Comparison of ENCODE assay signal across 18 mouse cellular contexts in the genomic region with DNA sequence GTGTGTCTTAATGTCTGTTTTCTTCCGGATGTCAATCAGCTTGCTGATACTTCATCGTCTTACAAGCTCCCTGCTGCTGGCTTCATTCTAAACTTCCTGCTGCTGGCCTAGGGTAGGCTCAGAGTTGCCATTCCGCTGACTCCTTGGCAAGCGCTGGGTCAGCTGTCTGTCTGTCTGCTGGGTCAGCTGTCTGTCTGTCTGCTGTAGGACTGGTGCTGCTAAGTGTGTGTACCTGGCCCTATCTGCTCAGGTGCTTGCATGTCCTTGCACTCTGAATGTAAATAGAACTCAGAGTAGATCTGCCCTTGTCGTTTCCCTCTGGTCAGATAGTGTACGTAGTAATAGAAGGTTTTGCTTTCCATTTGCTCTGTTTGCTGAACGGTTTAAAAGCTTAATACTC. TPM values are rescaled to one million over a fixed set of nuclear protein-coding genes. Genes with fewer than 3 reads are reported as not detected.
DNase-seq lines count a peak whose midpoint lies in the region; ATAC-seq and TF ChIP-seq lines count a peak whose summit lies in the region.
"Had no signal": no experiment of that assay in that cellular context is flagged by ENCODE, and none has a peak within 500 bp of the region (broad histone marks: within the 10 kb centered on the region; RNA-seq: fewer than 3 reads in every experiment).

No protein-coding gene starts in this region.

- H3K36me3 ChIP-seq in liver, adult 2 months (ENCODE audit: control insufficient read depth, insufficient read depth, low read length): peaks cover 39% of the 10 kb centered on the region
- peaks cover 90% of the 10 kb centered on the region for H3K36me3 ChIP-seq in liver, embryonic 12.5 days
- H3K36me3 ChIP-seq in liver, postnatal 0 days (replicated peaks; ENCODE audit: insufficient read depth, low read length): peaks cover 69% of the 10 kb centered on the region

- peak; percentile 53 for DNase-seq in gastrocnemius, adult 2 months
- DNase-seq in gastrocnemius, postnatal 36 days: no peak
- DNase-seq in liver, adult 2 months (ENCODE audit: extremely low read depth, low read depth, low spot score): peak; percentile 14
- DNase-seq in liver, postnatal 0 days: no peak
- DNase-seq in left cerebral cortex, postnatal 25 days (ENCODE audit: low spot score in 2 of 2): no peak
- no peak for DNase-seq in right cerebral cortex, postnatal 10 days (ENCODE audit: low spot score in 2 of 2)
- DNase-seq: adrenal gland, postnatal 10 days; cerebellum, adult 11-12 months; cerebellum, adult 9-10 months; cerebellum, postnatal 25 days; heart, adult 2 months; heart, postnatal 14 days had no signal

- H3K27ac ChIP-seq in gastrocnemius, adult 2 months: peak overlapping the region; percentile 87
- H3K27ac ChIP-seq in liver, adult 2 months (replicated peaks; ENCODE audit: insufficient read depth, low read depth, low read length): no peak overlapping the region
- H3K27ac ChIP-seq in liver, embryonic 12.5 days: no peak overlapping the region
- 0 out of 2 replicates have a peak overlapping the region, but pooled peaks have one; percentile 7 for H3K27ac ChIP-seq in liver, postnatal 0 days (ENCODE audit: low read depth)
- H3K27ac ChIP-seq: heart, adult 2 months; heart, embryonic 15.5 days; hindbrain, embryonic 10.5 days; hindbrain, embryonic 14.5 days had no signal

- no peak for TF ChIP-seq EP300 in liver, postnatal 0 days (IDR thresholded peaks at IDR 0.05; ENCODE audit: low read depth)

- H3K9me3 ChIP-seq in liver, embryonic 12.5 days (replicated peaks): no peaks in the 10 kb centered on the region
- no peaks in the 10 kb centered on the region for H3K9me3 ChIP-seq in liver, postnatal 0 days (ENCODE audit: low read length)
- H3K9me3 ChIP-seq: heart, embryonic 15.5 days; hindbrain, embryonic 10.5 days had no signal

- no peak for TF ChIP-seq CTCF in gastrocnemius, adult 2 months (IDR thresholded peaks at IDR 0.05)
- no peak for TF ChIP-seq CTCF in liver, adult 2 months (IDR thresholded peaks at IDR 0.05; ENCODE audit: low read depth, low read length)
- TF ChIP-seq CTCF in liver, postnatal 0 days (IDR thresholded peaks at IDR 0.05; ENCODE audit: low read depth): no peak

- H3K27me3 ChIP-seq in liver, adult 2 months (ENCODE audit: control insufficient read depth, insufficient read depth, low read length): no peaks in the 10 kb centered on the region
- no peaks in the 10 kb centered on the region for H3K27me3 ChIP-seq in liver, embryonic 12.5 days (replicated peaks)
- no peaks in the 10 kb centered on the region for H3K27me3 ChIP-seq in liver, postnatal 0 days (ENCODE audit: insufficient read depth, low read length)
- H3K27me3 ChIP-seq: heart, embryonic 15.5 days had no signal

- TF ChIP-seq POLR2A in liver, adult 2 months (IDR thresholded peaks at IDR 0.05; ENCODE audit: extremely low read depth, insufficient read depth, low read length): no peak

- no peaks in the 10 kb centered on the region for H3K4me1 ChIP-seq in liver, adult 2 months (ENCODE audit: control insufficient read depth, insufficient read depth, low read length)
- peaks cover 21% of the 10 kb centered on the region for H3K4me1 ChIP-seq in liver, embryonic 12.5 days
- H3K4me1 ChIP-seq in liver, postnatal 0 days (ENCODE audit: insufficient read depth): no peaks in the 10 kb centered on the region

- WGBS in liver, adult 2 months: 57% methylated on average over 7 of the region's 7 CpGs
- 85% methylated on average over 7 of the region's 7 CpGs for WGBS in liver, embryonic 12.5 days (ENCODE audit: insufficient replicate concordance)
- 80% methylated on average over 7 of the region's 7 CpGs for WGBS in liver, postnatal 0 days (ENCODE audit: insufficient replicate concordance)

- no peak for ATAC-seq in liver, embryonic 12.5 days
- no peak for ATAC-seq in liver, postnatal 0 days
- ATAC-seq: forebrain, embryonic 14.5 days had no signal

- H3K9ac ChIP-seq in liver, adult 2 months (ENCODE audit: low read depth, low read length): no peak overlapping the region
- no peak overlapping the region for H3K9ac ChIP-seq in liver, embryonic 12.5 days
- H3K9ac ChIP-seq in liver, postnatal 0 days (replicated peaks): no peak overlapping the region
- H3K9ac ChIP-seq: heart, embryonic 15.5 days; hindbrain, embryonic 14.5 days had no signal

- no peak overlapping the region for H3K4me3 ChIP-seq in gastrocnemius, adult 2 months
- H3K4me3 ChIP-seq in liver, adult 2 months (ENCODE audit: insufficient read depth, low read depth, low read length): no peak overlapping the region
- no peak overlapping the region for H3K4me3 ChIP-seq in liver, embryonic 12.5 days
- H3K4me3 ChIP-seq in liver, postnatal 0 days (ENCODE audit: low read depth, low read length): no peak overlapping the region
- H3K4me3 ChIP-seq: heart, adult 2 months; heart, embryonic 15.5 days; hindbrain, embryonic 10.5 days had no signal

- intact Hi-C loops in gastrocnemius, adult 2 months (cut with DNase I): no loop called here
- intact Hi-C loops in gastrocnemius, postnatal 36 days (cut with DNase I): no loop called here
- intact Hi-C loops in left cerebral cortex, postnatal 25 days (cut with DNase I): loop anchor here (5.0 kb wide), 1 partner anchor 132 kb away; no protein-coding TSS in a partner anchor

- H3K4me2 ChIP-seq in liver, embryonic 12.5 days: no peak overlapping the region
- H3K4me2 ChIP-seq in liver, postnatal 0 days (ENCODE audit: low read depth, low read length): no peak overlapping the region
- H3K4me2 ChIP-seq: heart, embryonic 11.5 days; heart, embryonic 15.5 days; hindbrain, embryonic 14.5 days had no signal

- peaks cover 5% of the 10 kb centered on the region; the same call in 1 of the 2 replicates for H3K79me2 ChIP-seq in liver, adult 2 months (ENCODE audit: control insufficient read depth, insufficient read depth, low read length)

RNA-seq across cellular contexts. Expression of gene Hmgb1, which starts 20.5 kb away (rescaled TPM):
- total RNA-seq in gastrocnemius, adult 2 months (2021): 100 to 1,000 TPM in 1 of 2 experiments, 10 to 100 TPM in 1; 99.8 to 112 TPM
- 100 to 1,000 TPM in 1 of 2 experiments, 10 to 100 TPM in 1; 86.3 to 104 TPM for total RNA-seq in gastrocnemius, postnatal 36 days (2021)
- total RNA-seq in liver, adult 2 months (2014; rRNA removed): 106 and 131 TPM in 2 replicates
- polyA plus RNA-seq in liver, adult 2 months (2012; rRNA removed): 17.1 and 21.0 TPM in 2 replicates
- polyA plus RNA-seq in liver, embryonic 12.5 days (2016; fragmentation: Nextera tagmentation; extraction: Ambion mirVana): 682 and 741 TPM in 2 replicates
- polyA plus RNA-seq in liver, postnatal 0 days (2015; fragmentation: Nextera tagmentation; extraction: Ambion mirVana): 421 and 439 TPM in 2 replicates
- total RNA-seq in left cerebral cortex, postnatal 25 days (2021): 100 to 1,000 TPM; 142 to 143 TPM

RNA-seq across cellular contexts. Expression of gene Uspl1, which starts 20.7 kb away (rescaled TPM):
- 10 to 100 TPM; 29.8 to 32.6 TPM for total RNA-seq in gastrocnemius, adult 2 months (2021)
- total RNA-seq in gastrocnemius, postnatal 36 days (2021): 10 to 100 TPM; 22.9 to 23.4 TPM
- total RNA-seq in liver, adult 2 months (2014; rRNA removed): 17.0 and 17.1 TPM in 2 replicates
- polyA plus RNA-seq in liver, adult 2 months (2012; rRNA removed): 4.8 and 6.2 TPM in 2 replicates
- 32.5 and 37.1 TPM in 2 replicates for polyA plus RNA-seq in liver, embryonic 12.5 days (2016; fragmentation: Nextera tagmentation; extraction: Ambion mirVana)
- 11.7 and 12.4 TPM in 2 replicates for polyA plus RNA-seq in liver, postnatal 0 days (2015; fragmentation: Nextera tagmentation; extraction: Ambion mirVana)
- total RNA-seq in left cerebral cortex, postnatal 25 days (2021): 10 to 100 TPM; 39.8 to 42.1 TPM

RNA-seq across cellular contexts. Expression of gene Alox5ap, which starts 59.7 kb away (rescaled TPM):
- 1 to 10 TPM; 4.1 to 5.1 TPM for total RNA-seq in gastrocnemius, adult 2 months (2021)
- total RNA-seq in gastrocnemius, postnatal 36 days (2021): 1 to 10 TPM; 5.0 to 6.5 TPM
- 2.3 and 3.8 TPM in 2 replicates for total RNA-seq in liver, adult 2 months (2014; rRNA removed)
- 4.8 and 6.4 TPM in 2 replicates for polyA plus RNA-seq in liver, adult 2 months (2012; rRNA removed)
- polyA plus RNA-seq in liver, embryonic 12.5 days (2016; fragmentation: Nextera tagmentation; extraction: Ambion mirVana): 17.9 and 18.6 TPM in 2 replicates
- 68.2 and 69.3 TPM in 2 replicates for polyA plus RNA-seq in liver, postnatal 0 days (2015; fragmentation: Nextera tagmentation; extraction: Ambion mirVana)
- 10 to 100 TPM in 1 of 2 experiments, 1 to 10 TPM in 1; 6.5 to 13.3 TPM for total RNA-seq in left cerebral cortex, postnatal 25 days (2021)

Comparison
In these comparisons a context has a peak if more than half of its experiments do, and no peak if none do; other contexts are left out.
1. DNase-seq: peak in gastrocnemius, adult 2 months (single experiment) and liver, adult 2 months (single experiment); none in gastrocnemius, postnatal 36 days (0 of 2), liver, postnatal 0 days (single experiment), left cerebral cortex, postnatal 25 days (0 of 2) and right cerebral cortex, postnatal 10 days (0 of 2).
2. H3K27ac ChIP-seq: peak in gastrocnemius, adult 2 months (single experiment) and liver, postnatal 0 days (single experiment); none in liver, adult 2 months (single experiment) and liver, embryonic 12.5 days (single experiment).